In the genomic region with DNA sequence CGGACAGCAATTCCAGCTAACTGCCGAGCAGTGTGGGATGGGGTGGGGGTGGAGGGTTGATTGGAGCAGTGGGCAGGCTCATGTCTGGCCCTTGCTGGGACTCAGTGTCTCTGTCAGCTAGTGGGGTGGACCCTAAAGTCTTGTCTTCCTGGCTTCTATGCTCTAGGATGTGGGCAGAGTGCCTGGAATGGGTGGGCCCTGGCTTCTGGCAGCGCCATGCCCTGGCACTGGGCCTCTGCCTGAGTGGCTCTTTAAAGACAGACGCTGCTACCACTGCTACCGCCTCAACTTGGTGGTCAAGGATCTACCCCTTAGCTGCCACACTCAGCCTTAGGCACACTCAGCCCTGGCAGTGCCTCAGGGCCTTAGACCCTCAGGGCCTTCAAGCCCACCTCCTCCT, we compare ENCODE assay signal across 9 mouse cellular contexts. TPM values are rescaled to one million over a fixed set of nuclear protein-coding genes. Genes with fewer than 3 reads are reported as not detected.
DNase-seq lines count a peak whose midpoint lies in the region; ATAC-seq and TF ChIP-seq lines count a peak whose summit lies in the region.
"Had no signal": no experiment of that assay in that cellular context is flagged by ENCODE, and none has a peak within 500 bp of the region (broad histone marks: within the 10 kb centered on the region; RNA-seq: fewer than 3 reads in every experiment).

No protein-coding gene starts in this region.

- H3K36me3 ChIP-seq in forebrain, embryonic 11.5 days (ENCODE audit: control insufficient read depth, insufficient read depth, low read length), result no peaks in the 10 kb centered on the region
- peaks cover 3% of the 10 kb centered on the region; the same call in 1 of the 2 replicates for H3K36me3 ChIP-seq in midbrain, embryonic 10.5 days
- no peaks in the 10 kb centered on the region for H3K36me3 ChIP-seq in liver, postnatal 0 days (replicated peaks; ENCODE audit: insufficient read depth, low read length)

- H3K27ac ChIP-seq in forebrain, embryonic 11.5 days (ENCODE audit: low read depth, low read length), result no peak overlapping the region; the same call in 1 of the 2 replicates
- H3K27ac ChIP-seq in midbrain, embryonic 10.5 days (replicated peaks), result peak overlapping the region; percentile 85
- H3K27ac ChIP-seq in liver, postnatal 0 days (ENCODE audit: low read depth), result no peak overlapping the region
- H3K27ac ChIP-seq: macrophage had no signal

- no peak for TF ChIP-seq EP300 in liver, postnatal 0 days (IDR thresholded peaks at IDR 0.05; ENCODE audit: low read depth)

- intact Hi-C loops in heart, postnatal 10 days (cut with DNase I), result no loop called here

- H3K4me3 ChIP-seq in forebrain, embryonic 11.5 days (ENCODE audit: low read depth, low read length), result no peak overlapping the region
- peak overlapping the region; percentile 41; the same call in 1 of the 2 replicates for H3K4me3 ChIP-seq in midbrain, embryonic 10.5 days
- no peak overlapping the region for H3K4me3 ChIP-seq in liver, postnatal 0 days (ENCODE audit: low read depth, low read length)

- peak overlapping the region; percentile 45; the same call in 1 of the 2 replicates for H3K9ac ChIP-seq in forebrain, embryonic 11.5 days (ENCODE audit: low read length)
- no peak overlapping the region for H3K9ac ChIP-seq in liver, postnatal 0 days (replicated peaks)

- peak; percentile 82 for DNase-seq in 3134 (ENCODE audit: extremely low read depth, insufficient read length, low spot score)
- peak; percentile 91 for DNase-seq in Muller cell, postnatal 12 days (ENCODE audit: inconsistent ontology term)
- no peak for DNase-seq in forebrain, embryonic 11.5 days (ENCODE audit: low spot score)
- DNase-seq in heart, postnatal 10 days, result peak; percentile 92 to 94
- peak; percentile 77 to 84 for DNase-seq in layer of hippocampus, postnatal 10 days (ENCODE audit: low spot score in 2 of 2)
- DNase-seq in midbrain, embryonic 10.5 days (ENCODE audit: low spot score), result no peak
- DNase-seq in yolk sac, embryonic 10.5 days (ENCODE audit: low spot score), result no peak
- DNase-seq in liver, postnatal 0 days, result no peak

- 52% methylated on average over 5 of the region's 5 CpGs for WGBS in forebrain, embryonic 11.5 days
- WGBS in midbrain, embryonic 10.5 days, result 48% methylated on average over 5 of the region's 5 CpGs
- 86% methylated on average over 5 of the region's 5 CpGs for WGBS in liver, postnatal 0 days (ENCODE audit: insufficient replicate concordance)

- no peak for TF ChIP-seq CTCF in liver, postnatal 0 days (IDR thresholded peaks at IDR 0.05; ENCODE audit: low read depth)

- H3K4me1 ChIP-seq in forebrain, embryonic 11.5 days (replicated peaks; ENCODE audit: control insufficient read depth, insufficient read depth, low read length), result peaks cover 18% of the 10 kb centered on the region
- peaks cover 78% of the 10 kb centered on the region for H3K4me1 ChIP-seq in midbrain, embryonic 10.5 days
- H3K4me1 ChIP-seq in liver, postnatal 0 days (ENCODE audit: insufficient read depth), result peaks cover 2% of the 10 kb centered on the region; the same call in 1 of the 2 replicates

- no peaks in the 10 kb centered on the region for H3K27me3 ChIP-seq in forebrain, embryonic 11.5 days (ENCODE audit: control insufficient read depth, insufficient read depth, low read length)
- H3K27me3 ChIP-seq in midbrain, embryonic 10.5 days (ENCODE audit: low read depth, poor library complexity, severe bottlenecking), result no peaks in the 10 kb centered on the region
- H3K27me3 ChIP-seq in liver, postnatal 0 days (ENCODE audit: insufficient read depth, low read length), result no peaks in the 10 kb centered on the region

- H3K4me2 ChIP-seq in forebrain, embryonic 11.5 days (ENCODE audit: low read depth, low read length, severe bottlenecking), result no peak overlapping the region
- H3K4me2 ChIP-seq in liver, postnatal 0 days (ENCODE audit: low read depth, low read length), result no peak overlapping the region

- no peaks in the 10 kb centered on the region for H3K9me3 ChIP-seq in forebrain, embryonic 11.5 days (ENCODE audit: control insufficient read depth, low read length)
- no peaks in the 10 kb centered on the region for H3K9me3 ChIP-seq in midbrain, embryonic 10.5 days (replicated peaks)
- no peaks in the 10 kb centered on the region for H3K9me3 ChIP-seq in liver, postnatal 0 days (ENCODE audit: low read length)

- ATAC-seq in forebrain, embryonic 11.5 days (replicated peaks; ENCODE audit: low FRiP score), result no peak
- no peak for ATAC-seq in liver, postnatal 0 days

RNA-seq across cellular contexts. Expression of a gene that starts 7.2 kb away (rescaled TPM):
- 18.9 and 20.6 TPM in 2 replicates for polyA plus RNA-seq in forebrain, embryonic 11.5 days (2014; fragmentation: Nextera tagmentation; extraction: Ambion mirVana)
- total RNA-seq in heart, postnatal 10 days (2021), result 100 to 1,000 TPM; 522 to 538 TPM
- total RNA-seq in layer of hippocampus, postnatal 10 days (2021), result 100 to 1,000 TPM; 109 TPM
- polyA plus RNA-seq in midbrain, embryonic 10.5 days (2016; fragmentation: Nextera tagmentation; extraction: Ambion mirVana), result 26.4 and 30.3 TPM in 2 replicates
- 1.3 and 5.9 TPM in 2 replicates for polyA plus RNA-seq in liver, postnatal 0 days (2015; fragmentation: Nextera tagmentation; extraction: Ambion mirVana)

RNA-seq across cellular contexts. Expression of a gene that starts 17.7 kb away (rescaled TPM):
- polyA plus RNA-seq in forebrain, embryonic 11.5 days (2014; fragmentation: Nextera tagmentation; extraction: Ambion mirVana), result 25.5 and 25.9 TPM in 2 replicates
- total RNA-seq in heart, postnatal 10 days (2021), result 100 to 1,000 TPM; 152 to 166 TPM
- total RNA-seq in layer of hippocampus, postnatal 10 days (2021), result 10 to 100 TPM; 25.9 to 28.2 TPM
- polyA plus RNA-seq in midbrain, embryonic 10.5 days (2016; fragmentation: Nextera tagmentation; extraction: Ambion mirVana), result 25.6 and 29.2 TPM in 2 replicates
- 29.9 and 30.2 TPM in 2 replicates for polyA plus RNA-seq in liver, postnatal 0 days (2015; fragmentation: Nextera tagmentation; extraction: Ambion mirVana)

RNA-seq across cellular contexts. Expression of a gene that starts 29.2 kb away (rescaled TPM):
- 4.7 and 5.1 TPM in 2 replicates for polyA plus RNA-seq in forebrain, embryonic 11.5 days (2014; fragmentation: Nextera tagmentation; extraction: Ambion mirVana)
- 100 to 1,000 TPM in 1 of 2 experiments, 10 to 100 TPM in 1; 87.9 to 103 TPM for total RNA-seq in heart, postnatal 10 days (2021)
- 100 to 1,000 TPM in 1 of 2 experiments, 10 to 100 TPM in 1; 99.1 to 104 TPM for total RNA-seq in layer of hippocampus, postnatal 10 days (2021)
- 10.8 and 11.9 TPM in 2 replicates for polyA plus RNA-seq in midbrain, embryonic 10.5 days (2016; fragmentation: Nextera tagmentation; extraction: Ambion mirVana)
- 14.0 and 15.9 TPM in 2 replicates for polyA plus RNA-seq in liver, postnatal 0 days (2015; fragmentation: Nextera tagmentation; extraction: Ambion mirVana)

RNA-seq across cellular contexts. Expression of a gene that starts 41.8 kb away (rescaled TPM):
- 15.4 and 16.7 TPM in 2 replicates for polyA plus RNA-seq in forebrain, embryonic 11.5 days (2014; fragmentation: Nextera tagmentation; extraction: Ambion mirVana)
- total RNA-seq in heart, postnatal 10 days (2021), result 10 to 100 TPM; 29.3 to 31.8 TPM
- 10 to 100 TPM; 41.9 to 47.1 TPM for total RNA-seq in layer of hippocampus, postnatal 10 days (2021)
- polyA plus RNA-seq in midbrain, embryonic 10.5 days (2016; fragmentation: Nextera tagmentation; extraction: Ambion mirVana), result 15.9 and 17.1 TPM in 2 replicates
- polyA plus RNA-seq in liver, postnatal 0 days (2015; fragmentation: Nextera tagmentation; extraction: Ambion mirVana), result 4.3 and 5.8 TPM in 2 replicates

RNA-seq across cellular contexts. Expression of a gene that starts 53.2 kb away (rescaled TPM):
- polyA plus RNA-seq in forebrain, embryonic 11.5 days (2014; fragmentation: Nextera tagmentation; extraction: Ambion mirVana), result 0.35 TPM in 1 of 2 replicates, not detected in the other
- not detected for total RNA-seq in heart, postnatal 10 days (2021)
- total RNA-seq in layer of hippocampus, postnatal 10 days (2021), result under 1 TPM; 0.45 to 0.64 TPM
- 0.17 and 0.22 TPM in 2 replicates for polyA plus RNA-seq in midbrain, embryonic 10.5 days (2016; fragmentation: Nextera tagmentation; extraction: Ambion mirVana)
- not detected in 2 replicates for polyA plus RNA-seq in liver, postnatal 0 days (2015; fragmentation: Nextera tagmentation; extraction: Ambion mirVana)
- polyA plus RNA-seq: macrophage had no signal

Comparison
In these comparisons a context has a peak if more than half of its experiments do, and no peak if none do; other contexts are left out.
1. DNase-seq: peak in 3134 (single experiment), Muller cell, postnatal 12 days (single experiment), heart, postnatal 10 days (2 of 2) and layer of hippocampus, postnatal 10 days (2 of 2); none in forebrain, embryonic 11.5 days (single experiment), midbrain, embryonic 10.5 days (single experiment), yolk sac, embryonic 10.5 days (single experiment) and liver, postnatal 0 days (single experiment).